In genomic region chr10:81524051-81524605, GRCm38 (mm10) we compare ENCODE assay signal across 8 mouse cellular contexts. TPM values are rescaled to one million over a fixed set of nuclear protein-coding genes. Genes with fewer than 3 reads are reported as not detected.
A peak's percentile ranks its signal among the peaks of the same experiment; 100 is the strongest.
DNase-seq lines count a peak whose midpoint lies in the region; ATAC-seq lines count a peak whose summit lies in the region.

Gene Gna15, minus strand, starts transcription at chr10:81524225.

- 0 out of 2 replicates have a peak within 1 kb of the TSS, but pooled peaks have one; percentile 9 for H3K4me3 ChIP-seq in neural tube, embryonic 12.5 days
- H3K4me3 ChIP-seq in embryonic facial prominence, embryonic 13.5 days: peak within 1 kb of the TSS; percentile 18
- peak within 1 kb of the TSS; percentile 26 for H3K4me3 ChIP-seq in stomach, embryonic 15.5 days (replicated peaks)
- H3K4me3 ChIP-seq in forebrain, embryonic 16.5 days (replicated peaks; ENCODE audit: low read length): no peak within 1 kb of the TSS

- H3K9me3 ChIP-seq in neural tube, embryonic 12.5 days: no peaks in the 10 kb centered on the region
- H3K9me3 ChIP-seq in embryonic facial prominence, embryonic 13.5 days: no peaks in the 10 kb centered on the region
- H3K9me3 ChIP-seq in stomach, embryonic 15.5 days: no peaks in the 10 kb centered on the region
- no peaks in the 10 kb centered on the region for H3K9me3 ChIP-seq in forebrain, embryonic 16.5 days (ENCODE audit: control insufficient read depth, low read length)

- H3K27ac ChIP-seq in neural tube, embryonic 12.5 days: no peak within 1 kb of the TSS
- H3K27ac ChIP-seq in embryonic facial prominence, embryonic 13.5 days: no peak within 1 kb of the TSS; the same call in 1 of the 2 replicates
- peak within 1 kb of the TSS; percentile 77 for H3K27ac ChIP-seq in stomach, embryonic 15.5 days
- H3K27ac ChIP-seq in forebrain, embryonic 16.5 days (ENCODE audit: low read length): no peak within 1 kb of the TSS

- ATAC-seq in neural tube, embryonic 12.5 days (ENCODE audit: low FRiP score, low read depth): no peak
- no peak for ATAC-seq in embryonic facial prominence, embryonic 13.5 days (ENCODE audit: insufficient number of reproducible peaks, insufficient read depth, low FRiP score, low TSS enrichment, low read depth)
- no peak for ATAC-seq in stomach, embryonic 15.5 days (ENCODE audit: insufficient read depth, low FRiP score, low read depth)
- no peak for ATAC-seq in forebrain, embryonic 16.5 days

- no peak within 1 kb of the TSS for H3K9ac ChIP-seq in neural tube, embryonic 12.5 days
- peak within 1 kb of the TSS; percentile 58 for H3K9ac ChIP-seq in embryonic facial prominence, embryonic 13.5 days
- H3K9ac ChIP-seq in stomach, embryonic 15.5 days: no peak within 1 kb of the TSS
- H3K9ac ChIP-seq in forebrain, embryonic 16.5 days (replicated peaks; ENCODE audit: low read depth, low read length): no peak within 1 kb of the TSS

- H3K36me3 ChIP-seq in neural tube, embryonic 12.5 days: peaks cover 4% of the 10 kb centered on the region; the same call in 1 of the 2 replicates
- peaks cover 8% of the 10 kb centered on the region; the same call in 1 of the 2 replicates for H3K36me3 ChIP-seq in embryonic facial prominence, embryonic 13.5 days
- H3K36me3 ChIP-seq in stomach, embryonic 15.5 days: peaks cover 4% of the 10 kb centered on the region; the same call in 1 of the 2 replicates
- H3K36me3 ChIP-seq in forebrain, embryonic 16.5 days (ENCODE audit: control insufficient read depth, insufficient read depth): no peaks in the 10 kb centered on the region

- H3K4me2 ChIP-seq in neural tube, embryonic 12.5 days (replicated peaks): no peak within 1 kb of the TSS
- peak within 1 kb of the TSS; percentile 39 for H3K4me2 ChIP-seq in embryonic facial prominence, embryonic 13.5 days
- peak within 1 kb of the TSS; percentile 31 for H3K4me2 ChIP-seq in stomach, embryonic 15.5 days
- H3K4me2 ChIP-seq in forebrain, embryonic 16.5 days (ENCODE audit: low read length): no peak within 1 kb of the TSS

- DNase-seq in neural tube, embryonic 10.5 days (ENCODE audit: extremely low spot score, low spot score): no peak
- peak; percentile 52 for DNase-seq in liver
- DNase-seq in right cerebral cortex, postnatal 36 days (ENCODE audit: low spot score in 2 of 2): no peak
- no peak for DNase-seq in cerebellum, adult 8-10 months

- H3K4me1 ChIP-seq in neural tube, embryonic 12.5 days: no peaks in the 10 kb centered on the region
- H3K4me1 ChIP-seq in embryonic facial prominence, embryonic 13.5 days: peaks cover 5% of the 10 kb centered on the region; the same call in 1 of the 2 replicates
- H3K4me1 ChIP-seq in stomach, embryonic 15.5 days: peaks cover 5% of the 10 kb centered on the region; the same call in 1 of the 2 replicates
- H3K4me1 ChIP-seq in forebrain, embryonic 16.5 days (replicated peaks; ENCODE audit: control insufficient read depth, insufficient read depth, low read length): no peaks in the 10 kb centered on the region

- WGBS in neural tube, embryonic 12.5 days: 24% methylated on average over 9 of the region's 9 CpGs
- 19% methylated on average over 9 of the region's 9 CpGs for WGBS in embryonic facial prominence, embryonic 13.5 days
- WGBS in stomach, embryonic 15.5 days: 24% methylated on average over 9 of the region's 9 CpGs
- WGBS in forebrain, embryonic 16.5 days: 24% methylated on average over 9 of the region's 9 CpGs

- peaks cover 12% of the 10 kb centered on the region for H3K27me3 ChIP-seq in neural tube, embryonic 12.5 days (replicated peaks)
- peaks cover 16% of the 10 kb centered on the region for H3K27me3 ChIP-seq in embryonic facial prominence, embryonic 13.5 days
- H3K27me3 ChIP-seq in stomach, embryonic 15.5 days (replicated peaks): no peaks in the 10 kb centered on the region
- H3K27me3 ChIP-seq in forebrain, embryonic 16.5 days (replicated peaks; ENCODE audit: control insufficient read depth, insufficient read depth, low read length): peaks cover 3% of the 10 kb centered on the region; the same call in 1 of the 2 replicates

RNA-seq across cellular contexts. Expression of gene Gna15, which starts in this region (rescaled TPM):
- polyA plus RNA-seq in neural tube, embryonic 12.5 days (2016; fragmentation: Nextera tagmentation; extraction: Ambion mirVana): 0.81 and 1.2 TPM in 2 replicates
- polyA plus RNA-seq in embryonic facial prominence, embryonic 13.5 days (2015; fragmentation: Nextera tagmentation; extraction: Ambion mirVana): 2.0 and 2.1 TPM in 2 replicates
- polyA plus RNA-seq in stomach, embryonic 15.5 days (2015; fragmentation: Nextera tagmentation; extraction: Ambion mirVana): 4.4 and 5.8 TPM in 2 replicates
- 0.42 and 0.76 TPM in 2 replicates for polyA plus RNA-seq in forebrain, embryonic 16.5 days (2015; fragmentation: Nextera tagmentation; extraction: Ambion mirVana)

Comparison
In these comparisons a context has a peak if more than half of its experiments do, and no peak if none do; other contexts are left out.
1. H3K4me2 ChIP-seq: peak in embryonic facial prominence, embryonic 13.5 days (single experiment) and stomach, embryonic 15.5 days (single experiment); none in neural tube, embryonic 12.5 days (single experiment) and forebrain, embryonic 16.5 days (single experiment).